Mouse (Mus musculus): Measurements from ENCODE around the gene Slc38a9. TPM values are rescaled to one million over a fixed set of nuclear protein-coding genes. Genes with fewer than 3 reads are reported as not detected.

The Slc38a9 gene
- total RNA-seq, 2 experiments from 2014 or later, result 26.5 to 26.8 TPM

GRCm38 (mm10) chr13:112742076-112742830 lies 81.7 kb downstream of the Slc38a9 start:
- Histone ChIP-seq H3K4me3 (no peak overlapping the region), H3K27ac (no peak overlapping the region)
- no peak for TF ChIP-seq CTCF (conservative IDR thresholded peaks at IDR 0.05)
- no peak for DNase-seq (ENCODE audit: low spot score in 2 of 2)

DNA sequence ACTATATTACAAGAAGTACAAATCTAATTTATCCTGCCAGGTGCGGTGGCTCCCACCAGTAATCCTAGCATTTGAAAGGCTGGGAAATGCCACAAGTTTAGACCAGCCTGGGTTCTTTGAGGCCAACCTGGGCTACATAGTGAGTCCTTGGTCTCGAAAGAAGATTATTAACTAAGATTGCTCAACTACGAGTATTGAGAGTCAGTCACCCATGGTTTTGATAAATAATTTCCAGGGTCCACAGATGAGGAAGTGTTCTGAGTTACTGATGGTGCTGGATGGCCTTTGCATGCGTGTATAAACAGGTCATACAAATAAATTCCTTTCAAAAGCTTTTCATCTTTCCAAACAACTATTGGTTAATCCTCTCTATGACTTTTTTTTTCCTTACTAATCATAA lies 83.1 kb downstream of the Slc38a9 start:
- Histone ChIP-seq H3K4me3 (no peak overlapping the region), H3K27ac (no peak overlapping the region)
- TF ChIP-seq CTCF (conservative IDR thresholded peaks at IDR 0.05), result no peak
- no peak for DNase-seq (ENCODE audit: low spot score in 2 of 2)

DNA sequence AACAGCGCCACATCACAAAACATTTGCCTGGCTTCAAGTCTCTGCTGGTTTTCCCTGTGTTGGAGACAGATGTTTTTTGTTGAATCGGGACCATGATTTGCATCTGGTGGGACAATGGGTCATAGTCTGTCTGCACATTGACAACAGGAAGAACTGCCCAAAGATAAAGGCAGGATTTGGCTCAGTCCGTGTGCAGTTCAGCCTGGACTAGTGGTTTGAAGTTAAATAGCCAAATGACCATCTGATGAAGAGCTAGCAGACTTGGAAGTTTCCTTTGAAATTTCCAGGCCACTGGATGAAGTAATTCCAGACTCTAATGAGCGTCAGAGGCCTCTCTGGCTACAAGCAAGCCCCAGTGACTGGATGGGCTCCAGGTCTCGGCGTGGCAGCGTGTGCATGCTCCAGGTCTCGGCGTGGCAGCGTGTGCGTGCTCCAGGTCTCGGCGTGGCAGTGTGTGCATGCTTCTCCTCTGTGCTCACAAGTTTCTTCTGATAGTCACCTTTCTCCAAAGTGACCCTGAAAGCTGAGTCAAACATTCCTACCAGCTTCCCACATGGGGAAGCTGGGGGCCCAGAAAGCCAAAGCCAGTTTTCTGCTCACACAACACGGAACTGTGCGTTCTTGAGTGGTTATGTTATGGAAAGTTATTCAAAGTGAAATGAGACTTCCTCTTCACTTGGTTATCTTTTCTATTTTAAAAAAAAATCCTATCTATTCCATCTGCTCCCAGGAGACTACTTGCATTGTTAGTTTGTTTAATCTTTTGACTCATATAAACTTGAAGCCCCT lies 83.7 kb downstream of the Slc38a9 start:
- no peak overlapping the region for H3K4me3 ChIP-seq
- no peak for DNase-seq (ENCODE audit: low spot score in 2 of 2)
- H3K27ac ChIP-seq, result no peak overlapping the region
- TF ChIP-seq CTCF (conservative IDR thresholded peaks at IDR 0.05), result no peak

DNA sequence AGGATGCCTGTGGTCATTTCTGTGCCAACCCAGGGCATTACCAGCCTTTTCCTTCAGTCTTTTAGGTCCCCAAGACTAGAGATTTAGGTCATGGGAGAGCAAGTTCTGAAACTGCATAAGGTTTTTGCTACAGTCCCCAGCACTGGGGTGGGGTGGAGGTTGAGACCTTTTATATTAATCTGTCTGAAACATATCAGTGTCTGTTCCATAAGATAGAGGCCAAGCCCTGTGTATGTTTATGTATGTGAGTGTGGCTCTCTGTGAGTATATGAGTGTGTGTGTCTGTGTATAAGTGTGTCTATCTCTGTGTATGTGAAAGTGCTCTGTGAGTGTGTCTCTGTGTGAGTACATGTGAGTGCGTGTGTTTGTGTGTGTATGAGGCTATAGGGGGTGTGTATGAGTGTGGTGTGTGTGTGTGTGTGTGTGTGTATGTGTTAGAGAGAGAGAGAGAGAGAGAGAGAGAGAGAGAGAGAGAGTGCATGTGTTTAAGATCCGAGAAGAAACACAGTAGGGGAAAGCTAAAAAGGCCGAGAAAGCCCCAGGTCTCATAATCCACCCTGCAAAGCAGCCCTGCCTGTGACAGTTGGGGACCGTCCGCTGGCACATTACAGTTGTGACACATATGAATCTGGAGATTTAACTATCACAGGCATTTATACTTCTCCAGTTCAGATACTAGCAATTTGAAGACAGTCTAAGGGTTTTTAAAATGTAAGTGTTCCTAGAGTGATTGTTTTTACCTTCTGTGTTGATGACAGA lies 85.6 kb downstream of the Slc38a9 start:
- no peak for TF ChIP-seq CTCF (conservative IDR thresholded peaks at IDR 0.05)
- no peak for DNase-seq (ENCODE audit: low spot score in 2 of 2)
- H3K4me3 ChIP-seq, result no peak overlapping the region
- H3K27ac ChIP-seq, result no peak overlapping the region

DNA sequence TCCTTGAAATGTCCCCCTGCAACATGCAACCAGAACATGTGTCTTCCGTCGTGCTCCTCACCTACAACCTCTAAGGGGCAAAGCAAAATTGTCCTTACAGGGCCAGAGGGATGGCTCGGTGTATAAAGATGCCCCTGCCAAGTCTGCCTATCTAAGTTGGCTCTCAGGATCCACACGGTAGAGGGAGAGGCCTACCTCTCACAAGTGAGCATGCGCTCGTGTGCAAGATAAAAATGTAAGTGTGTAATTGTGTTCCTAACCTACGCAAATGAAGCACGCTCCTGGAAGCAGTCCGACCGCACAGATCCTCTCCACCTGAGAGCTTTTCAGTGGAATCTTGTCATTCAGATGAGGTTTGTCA lies 86.1 kb downstream of the Slc38a9 start:
- no peak for DNase-seq (ENCODE audit: low spot score in 2 of 2)
- no peak overlapping the region for H3K4me3 ChIP-seq
- TF ChIP-seq CTCF (conservative IDR thresholded peaks at IDR 0.05), result no peak
- no peak overlapping the region for H3K27ac ChIP-seq

DNA sequence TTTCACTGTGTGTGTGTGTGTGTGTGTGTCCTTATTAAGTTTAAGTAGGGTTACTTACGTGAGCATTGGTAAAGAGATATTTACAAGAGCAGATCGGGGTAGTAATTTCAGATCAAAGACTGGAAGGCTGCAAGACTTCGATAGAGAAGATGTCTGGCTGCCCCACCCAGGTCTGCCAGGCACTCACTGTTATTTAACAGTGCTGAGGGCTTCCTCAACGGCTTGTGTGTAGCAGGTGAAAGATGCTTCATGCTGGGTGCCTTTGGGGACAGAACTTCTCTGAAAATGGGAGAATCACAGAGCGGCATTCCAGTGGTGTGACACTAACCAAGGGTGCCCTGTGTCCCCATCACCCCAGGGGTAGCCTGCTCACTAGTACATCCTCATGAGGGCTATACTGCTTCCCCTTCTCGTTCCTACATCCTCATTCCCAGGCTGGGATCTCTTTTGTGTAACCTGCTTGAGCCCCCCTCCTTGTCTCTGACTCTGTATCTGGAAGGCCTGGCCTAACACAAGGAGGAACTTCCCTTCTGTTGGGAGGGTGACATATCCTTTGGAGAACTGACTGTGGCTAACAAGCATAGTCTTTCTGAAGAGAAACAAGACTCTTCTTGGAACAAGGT lies 87.4 kb downstream of the Slc38a9 start:
- no peak overlapping the region for H3K4me3 ChIP-seq
- H3K27ac ChIP-seq, result no peak overlapping the region
- no peak for TF ChIP-seq CTCF (conservative IDR thresholded peaks at IDR 0.05)
- no peak for DNase-seq (ENCODE audit: low spot score in 2 of 2)

DNA sequence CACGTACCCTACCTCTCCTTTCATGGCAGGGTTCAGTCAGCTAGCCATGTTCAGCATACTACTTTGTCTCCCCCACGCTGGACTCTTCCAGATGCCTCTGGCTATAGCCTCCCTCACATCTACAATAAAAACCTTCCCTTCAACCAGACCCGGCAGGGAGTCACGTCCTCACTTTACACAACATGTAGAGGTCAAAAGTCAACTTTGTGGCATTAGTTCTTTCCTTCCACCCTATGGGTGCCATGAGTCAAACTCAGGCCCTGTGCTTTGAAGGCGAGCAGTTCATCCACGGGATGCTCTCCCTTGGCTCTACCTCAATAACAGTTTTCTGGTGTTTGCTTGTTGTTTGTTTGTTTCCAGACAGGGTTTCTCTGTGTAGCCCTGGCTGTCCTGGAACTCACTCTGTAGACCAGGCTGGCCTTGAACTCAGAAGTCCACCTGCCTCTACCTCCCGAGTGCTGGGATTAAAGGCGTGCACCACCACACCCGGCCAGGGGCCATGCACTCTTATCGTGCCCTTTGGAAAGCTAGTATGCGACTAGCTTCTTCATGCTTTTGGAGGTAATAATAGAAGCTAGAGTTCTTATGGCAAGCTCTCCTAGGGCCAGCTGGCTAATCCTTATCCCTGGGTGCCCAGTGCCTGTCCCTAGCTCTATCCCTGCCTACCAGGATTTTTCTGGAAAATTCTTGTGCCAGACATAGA lies 88.4 kb downstream of the Slc38a9 start:
- Histone ChIP-seq H3K27ac (no peak overlapping the region), H3K4me3 (no peak overlapping the region)
- no peak for TF ChIP-seq CTCF (conservative IDR thresholded peaks at IDR 0.05)
- DNase-seq (ENCODE audit: low spot score in 2 of 2), result no peak

- TF ChIP-seq CTCF (conservative IDR thresholded peaks at IDR 0.05), result no peak
- no peak overlapping the region for H3K27ac ChIP-seq
- no peak overlapping the region for H3K4me3 ChIP-seq
- no peak for DNase-seq (ENCODE audit: low spot score in 2 of 2)
These were observed 89.3 kb downstream of the Slc38a9 start for GRCm38 (mm10) chr13:112749881-112750280.

GRCm38 (mm10) chr13:112751454-112752308 lies 91.1 kb downstream of the Slc38a9 start:
- Histone ChIP-seq H3K27ac (peak overlapping the region; percentile 67), H3K4me3 (peak overlapping the region; percentile 27; the same call in 1 of the 2 replicates)
- DNase-seq (ENCODE audit: low spot score in 2 of 2), result no peak
- TF ChIP-seq CTCF (conservative IDR thresholded peaks at IDR 0.05), result no peak

- TF ChIP-seq CTCF (conservative IDR thresholded peaks at IDR 0.05), result no peak
- DNase-seq (ENCODE audit: low spot score in 2 of 2), result no peak
- no peak overlapping the region for H3K4me3 ChIP-seq
- H3K27ac ChIP-seq, result peak overlapping the region; percentile 67; the same call in 1 of the 2 replicates
These were observed 91.9 kb downstream of the Slc38a9 start for GRCm38 (mm10) chr13:112752309-112752975.

- TF ChIP-seq CTCF (conservative IDR thresholded peaks at IDR 0.05), result no peak
- DNase-seq (ENCODE audit: low spot score in 2 of 2), result no peak
- Histone ChIP-seq H3K4me3 (no peak overlapping the region), H3K27ac (no peak overlapping the region)
These were observed 93.0 kb downstream of the Slc38a9 start for GRCm38 (mm10) chr13:112753522-112753921.

All from layer of hippocampus, adult 2 months (tissue).